Mouse (Mus musculus): Measurements from ENCODE around the gene Mttp.

- no peak for TF ChIP-seq TAL1 (IDR thresholded peaks at IDR 0.05; ENCODE audit: low read length)
- TF ChIP-seq GATA1 (IDR thresholded peaks at IDR 0.05; ENCODE audit: low read length), result no peak
These were observed 73.8 kb downstream of the Mttp start for GRCm38 (mm10) chr3:138071004-138071403.
